Mouse (Mus musculus) cerebellum, adult 18-20 months (tissue): ENCODE data around the gene Uqcc2.

Experiments
- DNase-seq, 2 experiments: peaks; one replicate each; pipeline ENCODE4 v3.0.0; 2021

Uqcc2 gene

GRCm38 (mm10) chr17:27122701-27123100 is 11.0 kb downstream of the Uqcc2 start:
- no peak for DNase-seq

- peak in 1 of 2 experiments; percentile 33 for DNase-seq
Measured at GRCm38 (mm10) chr17:27121781-27122180, 11.9 kb downstream of the Uqcc2 start.

GRCm38 (mm10) chr17:27121266-27121665 is 12.4 kb downstream of the Uqcc2 start:
- peak in 1 of 2 experiments; percentile 49 for DNase-seq

GRCm38 (mm10) chr17:27120561-27121024 is 13.1 kb downstream of the Uqcc2 start:
- peak; percentile 97 to 99 for DNase-seq

- peak in 1 of 2 experiments; percentile 35 for DNase-seq
Measured at GRCm38 (mm10) chr17:27119954-27120353, 13.8 kb downstream of the Uqcc2 start.

- DNase-seq: peak in 1 of 2 experiments; percentile 28
Measured at GRCm38 (mm10) chr17:27119540-27119895, 14.2 kb downstream of the Uqcc2 start.

GRCm38 (mm10) chr17:27118676-27119539 is 14.8 kb downstream of the Uqcc2 start:
- no peak for DNase-seq

- DNase-seq: no peak
Measured at GRCm38 (mm10) chr17:27110072-27110471, 23.6 kb downstream of the Uqcc2 start.

GRCm38 (mm10) chr17:27107936-27108335 is 25.8 kb downstream of the Uqcc2 start:
- no peak for DNase-seq

- DNase-seq: no peak
Measured at GRCm38 (mm10) chr17:27106745-27107144, 27.0 kb downstream of the Uqcc2 start.

- DNase-seq: no peak
Measured at GRCm38 (mm10) chr17:27105698-27106470, 27.8 kb downstream of the Uqcc2 start.

GRCm38 (mm10) chr17:27101675-27102074 is 32.0 kb downstream of the Uqcc2 start:
- no peak for DNase-seq

GRCm38 (mm10) chr17:27095690-27096089 is 38.0 kb downstream of the Uqcc2 start:
- peak; percentile 51 to 60 for DNase-seq

GRCm38 (mm10) chr17:27090068-27090467 is 43.6 kb downstream of the Uqcc2 start:
- no peak for DNase-seq

GRCm38 (mm10) chr17:27087426-27087825 is 46.3 kb downstream of the Uqcc2 start:
- DNase-seq: peak; percentile 29 to 38

- peak in 1 of 2 experiments; percentile 47 for DNase-seq
Measured at GRCm38 (mm10) chr17:27085676-27086075, 48.0 kb downstream of the Uqcc2 start.

- DNase-seq: no peak
Measured at GRCm38 (mm10) chr17:27083601-27084000, 50.1 kb downstream of the Uqcc2 start.

GRCm38 (mm10) chr17:27082796-27083195 is 50.9 kb downstream of the Uqcc2 start:
- DNase-seq: no peak

- no peak for DNase-seq
Measured at GRCm38 (mm10) chr17:27081868-27082267, 51.8 kb downstream of the Uqcc2 start.

- DNase-seq: no peak
Measured at GRCm38 (mm10) chr17:27078499-27078898, 55.2 kb downstream of the Uqcc2 start.

- no peak for DNase-seq
Measured at GRCm38 (mm10) chr17:27077920-27078319, 55.8 kb downstream of the Uqcc2 start.

GRCm38 (mm10) chr17:27077133-27077532 is 56.6 kb downstream of the Uqcc2 start:
- DNase-seq: no peak

- DNase-seq: peak in 1 of 2 experiments; percentile 46
Measured at GRCm38 (mm10) chr17:27074849-27075745, 58.6 kb downstream of the Uqcc2 start.
